ENCODE assay signal across 8 mouse cellular contexts in genomic region chr4:134000466-134001438, GRCm38 (mm10). TPM values are rescaled to one million over a fixed set of nuclear protein-coding genes. Genes with fewer than 3 reads are reported as not detected.
A peak's percentile ranks its signal among the peaks of the same experiment; 100 is the strongest.
DNase-seq lines count a peak whose midpoint lies in the region; ATAC-seq and TF ChIP-seq lines count a peak whose summit lies in the region.

TSS of gene Dhdds (minus strand) at chr4:134000918.

- H3K36me3 ChIP-seq in CH12.LX (replicated peaks in 1 of 2; ENCODE audit: control insufficient read depth in 1 of 2, insufficient read depth in 1 of 2, low read length in 1 of 2), result peaks cover 15 to 27% of the 10 kb centered on the region in 2 experiments
- no peaks in the 10 kb centered on the region for H3K36me3 ChIP-seq in forebrain, embryonic 11.5 days (ENCODE audit: control insufficient read depth, insufficient read depth, low read length)
- peaks cover 5% of the 10 kb centered on the region for H3K36me3 ChIP-seq in heart, embryonic 16.5 days (ENCODE audit: control insufficient read depth, insufficient read depth)
- peaks cover 19% of the 10 kb centered on the region for H3K36me3 ChIP-seq in liver, embryonic 15.5 days (replicated peaks)
- peaks cover 7% of the 10 kb centered on the region; the same call in 1 of the 2 replicates for H3K36me3 ChIP-seq in neural tube, embryonic 12.5 days

- ATAC-seq in forebrain, embryonic 11.5 days (replicated peaks; ENCODE audit: low FRiP score), result peak; percentile 90
- ATAC-seq in heart, embryonic 16.5 days (replicated peaks; ENCODE audit: extremely low read depth, insufficient read depth, low FRiP score), result peak; percentile 98
- ATAC-seq in liver, embryonic 15.5 days (ENCODE audit: insufficient read depth), result peak; percentile 91
- peak; percentile 99 for ATAC-seq in neural tube, embryonic 12.5 days (ENCODE audit: low FRiP score, low read depth)

- dilution Hi-C loops in CH12.LX (cut with MboI; ENCODE audit: extremely low pct_ligation_motif_present, extremely low pct_unique_long_range_greater_than_20kb, low sequenced_read_pairs), result no loop called here

- TF ChIP-seq EP300 in CH12.LX (IDR thresholded peaks at IDR 0.05; ENCODE audit: low read length), result no peak

- H3K4me3 ChIP-seq in CH12.LX (replicated peaks in 1 of 3; ENCODE audit: low read depth in 2 of 3, low read length in 2 of 3, poor library complexity in 1 of 3), result peak within 1 kb of the TSS; percentile 88 to 97 (median 95)
- peak within 1 kb of the TSS; percentile 69 for H3K4me3 ChIP-seq in forebrain, embryonic 11.5 days (ENCODE audit: low read depth, low read length)
- peak within 1 kb of the TSS; percentile 90 for H3K4me3 ChIP-seq in heart, embryonic 16.5 days (ENCODE audit: low read length)
- peak within 1 kb of the TSS; percentile 70 for H3K4me3 ChIP-seq in liver, embryonic 15.5 days (replicated peaks)
- H3K4me3 ChIP-seq in neural tube, embryonic 12.5 days, result peak within 1 kb of the TSS; percentile 50

- peak; percentile 89 for TF ChIP-seq POLR2A in CH12.LX (IDR thresholded peaks at IDR 0.05; ENCODE audit: low read depth, low read length)

- peaks cover 14% of the 10 kb centered on the region for H3K79me2 ChIP-seq in CH12.LX (replicated peaks; ENCODE audit: control insufficient read depth, extremely low read depth, insufficient read depth, poor library complexity, severe bottlenecking)

- H3K9ac ChIP-seq in CH12.LX (ENCODE audit: insufficient read depth, low read depth), result peak within 1 kb of the TSS; percentile 94
- peak within 1 kb of the TSS; percentile 64 for H3K9ac ChIP-seq in forebrain, embryonic 11.5 days (ENCODE audit: low read length)
- peak within 1 kb of the TSS; percentile 89 for H3K9ac ChIP-seq in heart, embryonic 16.5 days (ENCODE audit: low read length)
- H3K9ac ChIP-seq in liver, embryonic 15.5 days, result peak within 1 kb of the TSS; percentile 71
- H3K9ac ChIP-seq in neural tube, embryonic 12.5 days, result peak within 1 kb of the TSS; percentile 70

- in situ Hi-C loops in CH12.LX (cut with MboI; ENCODE audit: low pct_ligation_motif_present, low pct_unique_long_range_greater_than_20kb, low sequenced_read_pairs), result no loop called here

- H3K4me1 ChIP-seq in CH12.LX (ENCODE audit: control insufficient read depth in 1 of 2, insufficient read depth in 2 of 2), result peaks cover 0 to 19% of the 10 kb centered on the region in 2 experiments
- peaks cover 25% of the 10 kb centered on the region for H3K4me1 ChIP-seq in forebrain, embryonic 11.5 days (replicated peaks; ENCODE audit: control insufficient read depth, insufficient read depth, low read length)
- H3K4me1 ChIP-seq in heart, embryonic 16.5 days (ENCODE audit: control insufficient read depth, insufficient read depth, low read length), result peaks cover 10% of the 10 kb centered on the region
- peaks cover 20% of the 10 kb centered on the region for H3K4me1 ChIP-seq in liver, embryonic 15.5 days (replicated peaks)
- H3K4me1 ChIP-seq in neural tube, embryonic 12.5 days, result peaks cover 9% of the 10 kb centered on the region

- no peak for TF ChIP-seq CTCF in CH12.LX (conservative IDR thresholded peaks at IDR 0.05 in 1 of 2, IDR thresholded peaks at IDR 0.05 in 1 of 2; ENCODE audit: low read depth in 2 of 2, low read length in 2 of 2)

- H3K9me3 ChIP-seq in CH12.LX (replicated peaks; ENCODE audit: low read length), result no peaks in the 10 kb centered on the region
- H3K9me3 ChIP-seq in forebrain, embryonic 11.5 days (ENCODE audit: control insufficient read depth, low read length), result no peaks in the 10 kb centered on the region
- H3K9me3 ChIP-seq in heart, embryonic 16.5 days (replicated peaks; ENCODE audit: control insufficient read depth, low read length), result no peaks in the 10 kb centered on the region
- H3K9me3 ChIP-seq in liver, embryonic 15.5 days (replicated peaks), result no peaks in the 10 kb centered on the region
- no peaks in the 10 kb centered on the region for H3K9me3 ChIP-seq in neural tube, embryonic 12.5 days

- no peak within 1 kb of the TSS for H3K27ac ChIP-seq in CH12.LX (ENCODE audit: insufficient read depth, low read depth)
- no peak within 1 kb of the TSS for H3K27ac ChIP-seq in forebrain, embryonic 11.5 days (ENCODE audit: low read depth, low read length)
- H3K27ac ChIP-seq in heart, embryonic 16.5 days (ENCODE audit: low read length), result peak within 1 kb of the TSS; percentile 68
- H3K27ac ChIP-seq in liver, embryonic 15.5 days (replicated peaks), result peak within 1 kb of the TSS; percentile 39
- H3K27ac ChIP-seq in neural tube, embryonic 12.5 days, result no peak within 1 kb of the TSS

- DNase-seq in CH12.LX (ENCODE audit: extremely low read depth), result peak; percentile 95
- DNase-seq in c-Kit-positive CD71-positive TER-119-negative erythroid progenitor cells, embryonic 14.5 days (ENCODE audit: low read depth), result peak; percentile 96
- peak; percentile 99 for DNase-seq in forebrain, embryonic 11.5 days (ENCODE audit: low spot score)
- peak; percentile 97 to 98 for DNase-seq in kidney, postnatal 36 days
- DNase-seq in telencephalon, adult 2 months (ENCODE audit: low read depth, low spot score), result peak; percentile 95

- no peak for TF ChIP-seq RAD21 in CH12.LX (IDR thresholded peaks at IDR 0.05; ENCODE audit: low read depth, low read length)

- peak within 1 kb of the TSS; percentile 74 for H3K4me2 ChIP-seq in CH12.LX (ENCODE audit: insufficient read depth, low read depth, poor library complexity, severe bottlenecking)
- peak within 1 kb of the TSS; percentile 89 for H3K4me2 ChIP-seq in forebrain, embryonic 11.5 days (ENCODE audit: low read depth, low read length, severe bottlenecking)
- peak within 1 kb of the TSS; percentile 94 for H3K4me2 ChIP-seq in heart, embryonic 16.5 days (ENCODE audit: low read depth, low read length)
- H3K4me2 ChIP-seq in liver, embryonic 15.5 days, result peak within 1 kb of the TSS; percentile 75
- peak within 1 kb of the TSS; percentile 90 for H3K4me2 ChIP-seq in neural tube, embryonic 12.5 days (replicated peaks)

- whole genome bisulfite sequencing in forebrain, embryonic 11.5 days, result under 1% methylated on average over 49 of the region's 49 CpGs
- under 1% methylated on average over 49 of the region's 49 CpGs for WGBS in heart, embryonic 16.5 days
- under 1% methylated on average over 49 of the region's 49 CpGs for WGBS in liver, embryonic 15.5 days (ENCODE audit: insufficient replicate concordance)
- WGBS in neural tube, embryonic 12.5 days, result 2% methylated on average over 49 of the region's 49 CpGs

- peaks cover 9% of the 10 kb centered on the region for H3K27me3 ChIP-seq in CH12.LX (replicated peaks)
- H3K27me3 ChIP-seq in forebrain, embryonic 11.5 days (ENCODE audit: control insufficient read depth, insufficient read depth, low read length), result no peaks in the 10 kb centered on the region
- H3K27me3 ChIP-seq in heart, embryonic 16.5 days (ENCODE audit: control insufficient read depth, insufficient read depth, low read length), result no peaks in the 10 kb centered on the region
- no peaks in the 10 kb centered on the region for H3K27me3 ChIP-seq in liver, embryonic 15.5 days
- no peaks in the 10 kb centered on the region for H3K27me3 ChIP-seq in neural tube, embryonic 12.5 days (replicated peaks)

TF ChIP-seq in CH12.LX, 34 proteins besides CTCF, POLR2A, EP300 and RAD21 (continues in another document):
- TF ChIP-seq BHLHE40 (IDR thresholded peaks at IDR 0.05; ENCODE audit: low read depth, low read length) (no peak), ZMIZ1 (IDR thresholded peaks at IDR 0.05; ENCODE audit: low read depth, low read length) (peak; percentile 62), POLR2AphosphoS2 (IDR thresholded peaks at IDR 0.05; ENCODE audit: low read depth, low read length) (peak; percentile 67; the same call in 1 of the 2 replicates), PAX5 (IDR thresholded peaks at IDR 0.05; ENCODE audit: low read length) (no peak), USF1 (IDR thresholded peaks at IDR 0.05; ENCODE audit: low read depth, low read length) (no peak), ZC3H11A (IDR thresholded peaks at IDR 0.05; ENCODE audit: low read depth, low read length) (no peak), MAZ (IDR thresholded peaks at IDR 0.05; ENCODE audit: low read depth, low read length) (peak; percentile 71; the same call in 1 of the 2 replicates), GABPA (IDR thresholded peaks at IDR 0.05; ENCODE audit: insufficient replicate concordance, low read depth, low read length) (no peak), MYC (IDR thresholded peaks at IDR 0.05; ENCODE audit: low read depth, low read length) (no peak), JUND (conservative IDR thresholded peaks at IDR 0.05; ENCODE audit: low read depth, low read length) (no peak), RCOR1 (conservative IDR thresholded peaks at IDR 0.05; ENCODE audit: low read depth, low read length) (no peak), MAFK (IDR thresholded peaks at IDR 0.05; ENCODE audit: insufficient replicate concordance, low read length) (no peak), UBTF (IDR thresholded peaks at IDR 0.05; ENCODE audit: low read depth, low read length) (no peak), SIN3A (IDR thresholded peaks at IDR 0.05; ENCODE audit: low read length) (peak; percentile 86), JUN (IDR thresholded peaks at IDR 0.05; ENCODE audit: insufficient read depth, low read depth, low read length) (no peak), SMC3 (IDR thresholded peaks at IDR 0.05; ENCODE audit: low read depth, low read length) (no peak), HCFC1 (IDR thresholded peaks at IDR 0.05; ENCODE audit: low read depth, low read length) (peak; percentile 81), ETS1 (conservative IDR thresholded peaks at IDR 0.05; ENCODE audit: low read depth, low read length) (no peak), ELF1 (IDR thresholded peaks at IDR 0.05; ENCODE audit: low read depth, low read length) (peak; percentile 44; the same call in 1 of the 2 replicates), TCF12 (IDR thresholded peaks at IDR 0.05; ENCODE audit: low read depth, low read length) (peak; percentile 51), NELFE (IDR thresholded peaks at IDR 0.05; ENCODE audit: low read depth, low read length) (peak; percentile 80), MAX (IDR thresholded peaks at IDR 0.05; ENCODE audit: low read length) (no peak), MXI1 (IDR thresholded peaks at IDR 0.05; ENCODE audit: low read depth, low read length) (peak; percentile 85), E2F4 (IDR thresholded peaks at IDR 0.05; ENCODE audit: insufficient replicate concordance, low read depth, low read length) (no peak), CHD2 (IDR thresholded peaks at IDR 0.05; ENCODE audit: low read length) (no peak)

RNA-seq across cellular contexts. Expression of gene Dhdds, which starts in this region (rescaled TPM):
- total RNA-seq in CH12.LX (2012; rRNA removed) (26.0 and 29.4 TPM in 2 replicates), CH12.LX (2014; rRNA removed) (12.9 TPM in 2 replicates)
- 33.1 and 34.5 TPM in 2 replicates for polyA plus RNA-seq in CH12.LX (2012; ENCODE audit: insufficient read length, low read depth)
- polyA plus RNA-seq in forebrain, embryonic 11.5 days (2014; fragmentation: Nextera tagmentation; extraction: Ambion mirVana), result 41.9 and 46.5 TPM in 2 replicates
- polyA plus RNA-seq in heart, embryonic 16.5 days (2015; fragmentation: Nextera tagmentation; extraction: Ambion mirVana), result 33.6 and 35.8 TPM in 2 replicates
- polyA plus RNA-seq in liver, embryonic 15.5 days (2015; fragmentation: Nextera tagmentation; extraction: Ambion mirVana), result 17.1 and 17.5 TPM in 2 replicates
- 41.1 and 42.7 TPM in 2 replicates for polyA plus RNA-seq in neural tube, embryonic 12.5 days (2016; fragmentation: Nextera tagmentation; extraction: Ambion mirVana)

Comparison
In these comparisons a context has a peak if more than half of its experiments do, and no peak if none do; other contexts are left out.
1. H3K27ac ChIP-seq: peak in heart, embryonic 16.5 days (single experiment) and liver, embryonic 15.5 days (single experiment); none in CH12.LX (single experiment), forebrain, embryonic 11.5 days (single experiment) and neural tube, embryonic 12.5 days (single experiment).
2. Peak in every context shown above with its lines, with median percentiles within 50 percentile points of each other: DNase-seq, H3K4me2 ChIP-seq, H3K4me3 ChIP-seq, H3K9ac ChIP-seq and ATAC-seq.